Mouse (Mus musculus) hindbrain, postnatal 0 days (tissue): ENCODE results near the gene Hist1h1a. TPM values are rescaled to one million over a fixed set of nuclear protein-coding genes. Genes with fewer than 3 reads are reported as not detected.
A peak's percentile ranks its signal among the peaks of the same experiment; 100 is the strongest.

Experiments
- ATAC-seq: fragments of 200-750 bp; cut with Nextera tagmentation; 2 replicates; pipeline ENCODE4 v1.8.0; 2017; ENCODE audit warnings: mild to moderate bottlenecking, moderate TSS enrichment, moderate library complexity
- DNase-seq: peaks from one replicate; pipeline ENCODE4 v3.0.0-alpha.2; 2015; ENCODE audit warnings: low spot score
- H3K27ac ChIP-seq: fragments of 300-500 bp; sonication (generic); 2 replicates; pipeline ENCODE4 v1.5.1; 2014; ENCODE audit warnings: mild to moderate bottlenecking
- H3K27me3 ChIP-seq: fragments of 300-500 bp; sonication (generic); 2 replicates; pipeline ENCODE4 v1.6.1; 2014; ENCODE audit warnings: low read length, mixed read lengths; ENCODE audit not compliant: insufficient read depth
- H3K36me3 ChIP-seq: fragments of 300-500 bp; sonication (generic); 2 replicates; pipeline ENCODE4 v1.6.1; 2014; ENCODE audit warnings: low read length, mixed read lengths; ENCODE audit not compliant: insufficient read depth
- H3K4me1 ChIP-seq: fragments of 300-500 bp; sonication (generic); 2 replicates; pipeline ENCODE4 v1.6.1; 2014; ENCODE audit warnings: antibody characterized with exemption, low read length, mixed read lengths; ENCODE audit not compliant: insufficient read depth
- H3K4me2 ChIP-seq: fragments of 300-500 bp; sonication (generic); 2 replicates; pipeline ENCODE4 v1.6.1; 2014; ENCODE audit warnings: low read depth, mild to moderate bottlenecking, low read length, moderate library complexity, mixed read lengths
- H3K4me3 ChIP-seq: fragments of 300-500 bp; sonication (generic); 2 replicates; pipeline ENCODE4 v1.5.1; 2014; ENCODE audit warnings: low read length
- H3K9ac ChIP-seq: fragments of 300-500 bp; sonication (generic); replicated peaks from 2 replicates; pipeline ENCODE4 v1.6.1; 2014; ENCODE audit warnings: mild to moderate bottlenecking, low read length, moderate library complexity, mixed read lengths
- H3K9me3 ChIP-seq: fragments of 300-500 bp; sonication (generic); 2 replicates; pipeline ENCODE4 v1.6.1; 2016; ENCODE audit warnings: low read length, mixed read lengths
- CTCF ChIP-seq: IDR thresholded peaks from 2 replicates; pipeline ENCODE4 v1.5.1; 2016; ENCODE audit warnings: antibody characterized with exemption, control low read depth, low read depth
- WGBS: fragments of 180-500 bp; shearing (Covaris S2); extraction: QIAGEN DNeasy Blood & Tissue Kit; methylation state at CpG from one replicate; pipeline ENCODE4 v1.1.7; 2014; 5-methylcytosine and 5-hydroxymethylcytosine counted together
- polyA plus RNA-seq: library from polyadenylated mRNA; unstranded; fragments of >200 nt; fragmentation: Nextera tagmentation; extraction: Ambion mirVana; gene quantifications from 2 replicates; pipeline ENCODE4 v1.2.1, GENCODE M21; 2015
- total RNA-seq: library from RNA; depleted of rRNA; stranded (reverse); fragments of >200 nt; gene quantifications from 2 replicates; pipeline ENCODE4 v1.2.3, GENCODE M21; 2014

The Hist1h1a gene
- total and polyA plus RNA-seq, 2 experiments from 2014 or later, result 0.61 to 241 TPM

DNA sequence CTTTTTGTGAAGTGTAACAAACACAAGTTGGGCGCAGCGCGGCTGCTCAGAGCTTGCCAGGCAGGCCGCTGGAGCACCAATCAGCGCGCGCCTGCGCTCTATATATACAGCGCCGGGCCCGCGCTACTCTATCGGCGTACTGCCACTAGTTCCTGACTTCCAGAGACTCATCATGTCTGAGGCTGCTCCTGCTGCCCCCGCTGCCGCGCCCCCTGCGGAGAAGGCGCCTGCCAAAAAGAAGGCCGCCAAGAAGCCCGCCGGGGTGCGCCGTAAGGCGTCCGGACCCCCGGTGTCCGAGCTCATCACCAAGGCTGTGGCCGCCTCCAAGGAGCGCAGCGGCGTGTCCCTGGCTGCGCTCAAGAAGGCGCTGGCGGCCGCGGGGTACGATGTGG is 24.8 kb upstream of the Hist1h1a start, which contains the start of gene Hist1h1c:
Gene Hist1h1c (plus strand): TSS at position 132 of the 392 bp plus-strand sequence.
- Histone ChIP-seq H3K9me3 (no peaks in the 10 kb centered on the region), H3K27me3 (no peaks in the 10 kb centered on the region), H3K27ac (peak within 1 kb of the TSS; percentile 94), H3K36me3 (no peaks in the 10 kb centered on the region), H3K4me2 (peak within 1 kb of the TSS; percentile 98), H3K9ac (peak within 1 kb of the TSS; percentile 74), H3K4me3 (peak within 1 kb of the TSS; percentile 52), H3K4me1 (peaks cover 6% of the 10 kb centered on the region; the same call in 1 of the 2 replicates)
- ATAC-seq, result peak; percentile 95
- WGBS, result under 1% methylated on average over 33 of the region's 38 CpGs
- TF ChIP-seq CTCF, result no peak
- peak; percentile 93 for DNase-seq

DNA sequence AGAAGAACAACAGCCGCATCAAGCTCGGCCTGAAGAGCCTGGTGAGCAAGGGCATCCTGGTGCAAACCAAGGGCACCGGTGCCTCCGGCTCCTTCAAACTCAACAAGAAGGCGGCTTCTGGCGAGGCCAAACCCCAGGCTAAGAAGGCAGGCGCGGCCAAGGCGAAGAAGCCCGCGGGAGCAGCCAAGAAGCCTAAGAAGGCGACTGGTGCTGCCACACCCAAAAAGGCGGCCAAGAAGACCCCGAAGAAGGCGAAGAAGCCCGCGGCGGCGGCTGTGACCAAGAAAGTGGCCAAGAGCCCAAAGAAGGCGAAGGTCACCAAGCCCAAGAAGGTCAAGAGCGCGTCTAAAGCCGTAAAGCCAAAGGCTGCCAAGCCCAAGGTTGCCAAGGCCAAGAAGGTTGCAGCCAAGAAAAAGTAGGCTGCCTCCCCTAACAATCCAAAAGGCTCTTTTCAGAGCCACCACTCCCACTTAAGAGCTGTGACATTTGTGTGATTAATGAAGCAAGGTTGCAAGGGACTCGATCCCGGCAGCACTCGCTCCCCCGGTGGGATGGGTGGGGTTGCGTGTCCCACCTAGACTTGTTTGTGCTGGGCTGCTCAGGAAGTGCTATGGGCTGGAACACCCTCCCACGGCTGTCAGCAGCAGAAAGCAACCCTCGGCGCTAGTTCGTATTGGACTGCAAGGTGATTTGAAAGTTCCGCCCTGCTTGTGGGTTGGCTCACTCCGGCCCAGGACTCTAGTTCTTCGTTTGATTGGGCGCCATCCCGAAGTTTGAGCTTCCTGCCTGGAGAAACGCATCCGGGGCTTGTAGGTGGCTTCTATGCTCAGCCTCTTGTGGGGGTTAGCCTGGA is 24.2 kb upstream of the Hist1h1a start:
- Histone ChIP-seq H3K9me3 (no peaks in the 10 kb centered on the region), H3K27ac (peak overlapping the region; percentile 94), H3K4me1 (peaks cover 6% of the 10 kb centered on the region; the same call in 1 of the 2 replicates), H3K27me3 (no peaks in the 10 kb centered on the region), H3K4me3 (peak overlapping the region; percentile 52), H3K9ac (peak overlapping the region; percentile 74), H3K4me2 (peak overlapping the region; percentile 98), H3K36me3 (no peaks in the 10 kb centered on the region)
- no peak for TF ChIP-seq CTCF
- ATAC-seq, result peak; percentile 93
- peak; percentile 97 for DNase-seq
- under 1% methylated on average over 39 of the region's 39 CpGs for WGBS

DNA sequence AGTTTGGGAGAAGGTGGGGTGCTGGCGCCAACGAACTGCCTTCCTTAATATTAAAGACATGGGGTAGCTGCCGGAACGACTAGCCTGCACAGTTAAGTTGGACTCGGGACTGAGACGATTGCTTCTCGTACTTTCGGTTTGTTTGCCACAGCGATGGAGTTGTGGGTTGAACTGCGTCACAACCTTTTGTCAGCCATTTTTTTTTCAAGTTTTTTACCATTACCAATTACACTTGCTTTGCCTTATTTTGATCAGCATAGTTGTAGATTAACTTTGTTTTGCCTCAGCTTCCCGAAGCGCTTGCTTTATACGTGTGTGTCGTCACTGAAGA is 23.6 kb upstream of the Hist1h1a start:
- no peaks in the 10 kb centered on the region for H3K27me3 ChIP-seq
- H3K9ac ChIP-seq, result peak overlapping the region; percentile 74
- H3K4me2 ChIP-seq, result peak overlapping the region; percentile 98
- no peaks in the 10 kb centered on the region for H3K36me3 ChIP-seq
- H3K4me3 ChIP-seq, result peak overlapping the region; percentile 52
- no peak for TF ChIP-seq CTCF
- under 1% methylated on average over 14 of the region's 14 CpGs for whole genome bisulfite sequencing
- peak overlapping the region; percentile 94 for H3K27ac ChIP-seq
- no peak for DNase-seq
- ATAC-seq, result no peak
- peaks cover 6% of the 10 kb centered on the region; the same call in 1 of the 2 replicates for H3K4me1 ChIP-seq
- H3K9me3 ChIP-seq, result no peaks in the 10 kb centered on the region

DNA sequence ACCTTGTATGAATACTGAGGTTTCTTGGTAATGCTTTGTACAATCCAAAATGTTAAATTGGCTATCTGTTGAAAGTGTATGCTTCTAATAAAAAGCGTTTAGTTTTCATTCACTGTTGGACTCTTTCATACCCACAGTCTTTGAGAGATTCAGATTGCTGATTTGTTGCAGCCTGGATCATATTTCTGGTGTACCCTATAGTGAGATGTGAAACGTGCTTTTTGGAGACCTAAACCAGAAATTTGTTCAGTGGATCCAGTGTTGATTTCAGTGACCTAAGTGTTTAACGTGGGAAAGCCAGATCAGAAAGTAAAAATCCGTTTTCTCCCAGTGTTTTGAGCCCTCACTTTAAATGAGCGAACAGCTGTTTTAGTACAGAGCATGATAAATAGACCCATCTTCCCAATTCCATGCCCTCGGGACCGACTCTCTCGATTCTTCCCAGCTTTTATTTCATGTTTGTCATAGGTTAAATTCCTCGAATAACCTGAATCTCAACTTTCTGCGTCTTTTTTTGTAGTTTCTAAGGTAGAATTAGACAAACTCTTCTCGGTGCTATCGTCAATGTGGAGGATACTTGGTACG is 23.1 kb upstream of the Hist1h1a start:
- Histone ChIP-seq H3K4me1 (peaks cover 6% of the 10 kb centered on the region; the same call in 1 of the 2 replicates), H3K27ac (peak overlapping the region; percentile 94; the same call in 1 of the 2 replicates), H3K9me3 (no peaks in the 10 kb centered on the region), H3K36me3 (no peaks in the 10 kb centered on the region), H3K4me2 (peak overlapping the region; percentile 98), H3K4me3 (peak overlapping the region; percentile 52), H3K9ac (peak overlapping the region; percentile 74), H3K27me3 (no peaks in the 10 kb centered on the region)
- DNase-seq (no peak), ATAC-seq (no peak)
- 33% methylated on average over 13 of the region's 13 CpGs for WGBS
- TF ChIP-seq CTCF, result no peak

DNA sequence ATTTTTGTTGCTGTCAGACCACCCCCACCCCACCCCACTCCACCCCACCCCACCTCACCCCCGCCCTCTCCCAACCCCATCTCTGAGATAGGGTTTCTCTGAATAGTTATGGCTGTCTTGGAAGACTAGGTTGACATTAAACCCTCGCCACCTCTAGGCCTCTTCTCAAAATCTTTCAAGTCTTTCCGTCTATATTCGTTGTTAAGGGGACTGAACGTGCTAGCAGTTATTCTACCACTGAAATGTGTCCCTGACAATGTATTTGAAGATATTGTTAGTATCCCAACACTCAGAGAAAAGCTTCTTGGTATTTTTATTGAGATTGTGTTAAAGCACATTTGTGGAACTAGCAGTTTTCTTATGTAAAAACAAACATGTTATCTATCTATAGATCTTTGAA is 22.6 kb upstream of the Hist1h1a start:
- no peak for TF ChIP-seq CTCF
- H3K9me3 ChIP-seq, result no peaks in the 10 kb centered on the region
- H3K36me3 ChIP-seq, result no peaks in the 10 kb centered on the region
- DNase-seq (no peak), ATAC-seq (no peak)
- no peak overlapping the region for H3K27ac ChIP-seq
- 67% methylated on average over 5 of the region's 5 CpGs for WGBS
- no peak overlapping the region for H3K4me3 ChIP-seq
- no peaks in the 10 kb centered on the region for H3K27me3 ChIP-seq
- H3K4me1 ChIP-seq, result peaks cover 6% of the 10 kb centered on the region; the same call in 1 of the 2 replicates
- H3K9ac ChIP-seq, result no peak overlapping the region
- 0 out of 2 replicates have a peak overlapping the region, but pooled peaks have one; percentile 98 for H3K4me2 ChIP-seq

DNA sequence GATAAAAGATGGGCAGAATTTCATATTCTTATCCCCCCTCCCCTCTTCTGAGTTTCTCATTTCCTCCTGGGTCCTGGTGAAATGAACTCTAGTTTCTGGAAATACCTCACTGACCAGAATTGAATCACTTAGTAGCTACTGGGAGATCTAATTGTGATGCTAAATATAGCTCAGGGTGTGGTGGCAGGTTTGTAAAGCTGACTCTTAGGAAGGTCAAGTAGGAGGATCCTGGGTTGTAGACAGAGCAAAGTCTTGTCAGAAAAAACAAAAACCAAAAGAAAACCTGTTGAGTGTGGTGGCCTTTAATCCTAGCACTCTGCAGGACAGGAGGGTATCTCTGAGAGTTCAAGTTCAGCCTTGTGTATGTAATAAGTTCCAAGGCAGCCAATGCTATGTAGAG is 21.5 kb upstream of the Hist1h1a start:
- Histone ChIP-seq H3K4me1 (peaks cover 6% of the 10 kb centered on the region; the same call in 1 of the 2 replicates), H3K4me3 (no peak overlapping the region), H3K4me2 (no peak overlapping the region), H3K27me3 (no peaks in the 10 kb centered on the region), H3K9ac (no peak overlapping the region), H3K36me3 (no peaks in the 10 kb centered on the region), H3K27ac (no peak overlapping the region), H3K9me3 (no peaks in the 10 kb centered on the region)
- TF ChIP-seq CTCF, result no peak
- DNase-seq, result no peak
- no peak for ATAC-seq
